Comparison of ENCODE assay signal across 8 mouse cellular contexts in genomic region chr3:33308212-33308611, GRCm38 (mm10).
DNase-seq lines count a peak whose midpoint lies in the region; ATAC-seq and TF ChIP-seq lines count a peak whose summit lies in the region.

No protein-coding gene starts in this region.

- H3K9me3 ChIP-seq in hindbrain, embryonic 11.5 days (ENCODE audit: control insufficient read depth, low read length) = no peaks in the 10 kb centered on the region
- no peaks in the 10 kb centered on the region for H3K9me3 ChIP-seq in hindbrain, embryonic 14.5 days (ENCODE audit: control insufficient read depth, low read length)
- no peaks in the 10 kb centered on the region for H3K9me3 ChIP-seq in stomach, postnatal 0 days (ENCODE audit: control insufficient read depth, low read length)

- H3K36me3 ChIP-seq in hindbrain, embryonic 11.5 days (ENCODE audit: control insufficient read depth, insufficient read depth, low read length) = no peaks in the 10 kb centered on the region
- no peaks in the 10 kb centered on the region for H3K36me3 ChIP-seq in hindbrain, embryonic 14.5 days (replicated peaks; ENCODE audit: control insufficient read depth, insufficient read depth)
- no peaks in the 10 kb centered on the region for H3K36me3 ChIP-seq in stomach, postnatal 0 days (ENCODE audit: control insufficient read depth, insufficient read depth, low read length)

- no peaks in the 10 kb centered on the region for H3K4me1 ChIP-seq in hindbrain, embryonic 11.5 days (replicated peaks; ENCODE audit: control insufficient read depth, insufficient read depth, low read length)
- no peaks in the 10 kb centered on the region for H3K4me1 ChIP-seq in hindbrain, embryonic 14.5 days (replicated peaks; ENCODE audit: control insufficient read depth, insufficient read depth, low read length)
- H3K4me1 ChIP-seq in stomach, postnatal 0 days (replicated peaks; ENCODE audit: control insufficient read depth, insufficient read depth) = no peaks in the 10 kb centered on the region

- WGBS in hindbrain, embryonic 11.5 days = 43% methylated on average over 2 of the region's 2 CpGs
- 38% methylated on average over 2 of the region's 2 CpGs for WGBS in hindbrain, embryonic 14.5 days
- 22% methylated on average over 2 of the region's 2 CpGs for WGBS in stomach, postnatal 0 days

- no peak overlapping the region for H3K4me3 ChIP-seq in hindbrain, embryonic 11.5 days (ENCODE audit: low read depth, low read length)
- H3K4me3 ChIP-seq in hindbrain, embryonic 14.5 days (replicated peaks; ENCODE audit: low read length) = no peak overlapping the region
- no peak overlapping the region for H3K4me3 ChIP-seq in stomach, postnatal 0 days (ENCODE audit: low read depth, low read length)

- TF ChIP-seq CTCF in stomach, postnatal 0 days (IDR thresholded peaks at IDR 0.05; ENCODE audit: low read depth) = peak; percentile 65

- DNase-seq in hindbrain, embryonic 11.5 days (ENCODE audit: low spot score) = peak; percentile 36
- DNase-seq in hindbrain, embryonic 14.5 days (ENCODE audit: low spot score) = no peak
- DNase-seq in right cerebral cortex, adult 18-20 months = peak; percentile 39
- DNase-seq in right cerebral cortex, postnatal 14 days = no peak
- DNase-seq in embryo, embryonic 10.5 days (ENCODE audit: low spot score) = peak; percentile 54
- peak; percentile 13 for DNase-seq in stomach, postnatal 0 days (ENCODE audit: low spot score)
- DNase-seq in frontal cortex, postnatal 14 days (ENCODE audit: low spot score in 2 of 2) = no peak
- DNase-seq in layer of hippocampus, adult 9-10 months (ENCODE audit: low spot score) = no peak

- no peak overlapping the region for H3K4me2 ChIP-seq in hindbrain, embryonic 11.5 days (replicated peaks; ENCODE audit: low read depth, low read length)
- no peak overlapping the region for H3K4me2 ChIP-seq in hindbrain, embryonic 14.5 days (replicated peaks)
- H3K4me2 ChIP-seq in stomach, postnatal 0 days (replicated peaks; ENCODE audit: low read depth) = no peak overlapping the region

- no peak for ATAC-seq in hindbrain, embryonic 11.5 days (ENCODE audit: low FRiP score)
- no peak for ATAC-seq in hindbrain, embryonic 14.5 days (ENCODE audit: low FRiP score)
- ATAC-seq in stomach, postnatal 0 days (ENCODE audit: low FRiP score, low TSS enrichment) = 0 out of 2 replicates have a peak, but pooled peaks have one; percentile 29

- no peak overlapping the region for H3K9ac ChIP-seq in hindbrain, embryonic 11.5 days (ENCODE audit: low read depth, low read length)
- H3K9ac ChIP-seq in hindbrain, embryonic 14.5 days = no peak overlapping the region
- no peak overlapping the region for H3K9ac ChIP-seq in stomach, postnatal 0 days (ENCODE audit: low read length)

- H3K27ac ChIP-seq in hindbrain, embryonic 11.5 days (ENCODE audit: low read depth, low read length) = no peak overlapping the region
- H3K27ac ChIP-seq in hindbrain, embryonic 14.5 days = no peak overlapping the region
- no peak overlapping the region for H3K27ac ChIP-seq in stomach, postnatal 0 days (replicated peaks)

- TF ChIP-seq EP300 in stomach, postnatal 0 days (optimal IDR thresholded peaks at IDR 0.05) = no peak

- H3K27me3 ChIP-seq in hindbrain, embryonic 11.5 days (ENCODE audit: control insufficient read depth, insufficient read depth, low read length) = no peaks in the 10 kb centered on the region
- no peaks in the 10 kb centered on the region for H3K27me3 ChIP-seq in hindbrain, embryonic 14.5 days (ENCODE audit: control insufficient read depth, insufficient read depth, low read length)
- no peaks in the 10 kb centered on the region for H3K27me3 ChIP-seq in stomach, postnatal 0 days (ENCODE audit: control insufficient read depth, insufficient read depth, low read length)

Comparison
In these comparisons a context has a peak if more than half of its experiments do, and no peak if none do; other contexts are left out.
1. DNase-seq: peak in hindbrain, embryonic 11.5 days (single experiment), right cerebral cortex, adult 18-20 months (single experiment), embryo, embryonic 10.5 days (single experiment) and stomach, postnatal 0 days (single experiment); none in hindbrain, embryonic 14.5 days (single experiment), right cerebral cortex, postnatal 14 days (single experiment), frontal cortex, postnatal 14 days (0 of 2) and layer of hippocampus, adult 9-10 months (single experiment).